Mouse (Mus musculus) liver, adult 2 months (tissue): ENCODE data around the gene Olfr1406.
"Not testable (repeated sequence)": the region's sequence is repeated elsewhere in the genome, so short reads cannot be mapped to it uniquely, and the experiment has no call there.

Experiments
- CTCF ChIP-seq: fragments of 200-500 bp; IDR thresholded peaks from 2 replicates; pipeline ENCODE4 v1.5.1; 2011; ENCODE audit warnings: low read depth, low read length, control low read depth
- POLR2A ChIP-seq: fragments of 200-500 bp; IDR thresholded peaks from 2 replicates; pipeline ENCODE4 v1.6.1; 2011; ENCODE audit warnings: low read length, control low read depth; ENCODE audit not compliant: insufficient read depth; ENCODE audit errors: extremely low read depth

DNA sequence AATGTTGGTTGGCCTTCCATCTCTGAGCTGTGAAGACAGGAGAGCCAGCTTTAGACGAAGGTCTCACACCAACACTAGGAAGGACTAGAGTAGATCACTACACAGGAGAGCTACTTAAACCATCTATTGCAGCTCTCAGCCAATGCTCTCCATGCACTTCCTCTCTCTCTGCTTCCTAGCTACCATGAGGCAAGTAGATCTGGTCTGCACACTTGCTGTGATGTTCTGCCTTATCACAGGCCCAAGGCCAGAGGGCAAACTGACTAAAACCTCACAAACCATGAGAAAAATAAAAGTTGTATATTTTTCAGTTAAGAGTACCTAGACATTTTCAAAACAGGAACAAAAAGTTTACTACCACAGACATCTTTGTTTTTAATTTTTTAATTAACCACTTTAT, 46.6 kb upstream of the Olfr1406 start:
- TF ChIP-seq CTCF, POLR2A: not testable (repeated sequence)
